Mouse (Mus musculus) common myeloid progenitor, adult 5-6 weeks (primary cell): Measurements from ENCODE around the gene Serpinb9b. TPM values are rescaled to one million over a fixed set of nuclear protein-coding genes. Genes with fewer than 3 reads are reported as not detected.

ENCODE experiments used
- ATAC-seq: replicated peaks from 2 replicates; pipeline ENCODE4 v1.8.0; 2016; ENCODE audit warnings: low read depth, mild to moderate bottlenecking, moderate TSS enrichment, inconsistent platforms; ENCODE audit not compliant: poor library complexity, severe bottlenecking
- total RNA-seq: library from RNA; stranded (forward); fragments of 200-1000, 187-1606 nt; gene quantifications from 2 replicates; pipeline ENCODE4 v1.2.3, GENCODE M21; 2017

Serpinb9b gene
- total RNA-seq, 1 experiment from 2014 or later = not detected

- no peak for ATAC-seq
Observed at GRCm38 (mm10) chr13:33090546-33090945, 63.3 kb downstream of the Serpinb9b start.

- ATAC-seq = no peak
Observed at GRCm38 (mm10) chr13:33091306-33091705, 64.1 kb downstream of the Serpinb9b start.

Other genes with a start within 250 kb of the Serpinb9b start
- gene Mylk4, start 243.5 kb upstream of the Serpinb9b start, total RNA-seq = not detected in 2 replicates
- gene Wrnip1, start 225.4 kb upstream of the Serpinb9b start, total RNA-seq = 33.5 and 34.9 TPM in 2 replicates
- not detected in 2 replicates for gene D930007J09Rik, start 224.6 kb upstream of the Serpinb9b start, total RNA-seq
- gene Serpinb1a, start 176.2 kb upstream of the Serpinb9b start, total RNA-seq = 219 and 222 TPM in 2 replicates
- not detected in 2 replicates for gene Serpinb1c, start 129.2 kb upstream of the Serpinb9b start, total RNA-seq
- 14.7 and 15.7 TPM in 2 replicates for gene Serpinb6b, start 62.2 kb upstream of the Serpinb9b start, total RNA-seq
- 7.5 and 7.9 TPM in 2 replicates for gene Serpinb9, start 24.2 kb upstream of the Serpinb9b start, total RNA-seq
- not detected in 2 replicates for gene Serpinb1b, start 51.2 kb downstream of the Serpinb9b start, total RNA-seq
- gene Serpinb9c, start 132.3 kb downstream of the Serpinb9b start, total RNA-seq = not detected in 2 replicates
- gene Serpinb9d, start 165.5 kb downstream of the Serpinb9b start, total RNA-seq = not detected in 2 replicates
- gene Serpinb9e, start 222.2 kb downstream of the Serpinb9b start, total RNA-seq = not detected in 2 replicates